Mouse (Mus musculus) thymus, postnatal 10 days (tissue): ENCODE measurements at regions not wholly inside any gene's neighbourhood (a gene's known extent, or its start where the extent isn't known, plus 50 kb on each side); places are given as distances from the start of the nearest gene placed in this dataset.
A peak's percentile ranks its signal among the peaks of the same experiment; 100 is the strongest.

Experiments
- DNase-seq, 2 experiments: peaks; one replicate each; pipeline ENCODE4 v3.0.0; 2021; ENCODE audit warnings: low spot score in 2 of 2

DNA sequence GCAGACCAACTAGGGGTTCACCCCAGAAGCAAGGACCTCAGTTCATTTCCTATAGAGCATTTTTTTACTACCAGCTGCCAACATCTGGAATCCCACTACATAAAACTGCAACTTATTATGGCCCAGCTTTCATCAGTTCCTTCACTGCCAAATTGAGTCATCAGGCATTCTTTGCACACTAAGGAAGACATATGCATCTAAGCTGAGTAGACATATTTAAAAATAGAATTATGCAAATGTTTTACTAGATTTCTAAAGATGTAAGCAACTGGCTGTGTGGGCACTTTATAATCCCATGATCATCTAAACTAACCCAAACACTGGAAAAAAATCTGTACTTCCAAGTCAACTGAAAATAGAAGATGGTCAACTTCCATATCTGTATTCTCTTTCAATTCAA lies 415.9 kb upstream of the Rarb start:
- no peak for DNase-seq

GRCm38 (mm10) chr14:17211502-17211901 lies 392.5 kb upstream of the Rarb start:
- DNase-seq, result no peak

DNA sequence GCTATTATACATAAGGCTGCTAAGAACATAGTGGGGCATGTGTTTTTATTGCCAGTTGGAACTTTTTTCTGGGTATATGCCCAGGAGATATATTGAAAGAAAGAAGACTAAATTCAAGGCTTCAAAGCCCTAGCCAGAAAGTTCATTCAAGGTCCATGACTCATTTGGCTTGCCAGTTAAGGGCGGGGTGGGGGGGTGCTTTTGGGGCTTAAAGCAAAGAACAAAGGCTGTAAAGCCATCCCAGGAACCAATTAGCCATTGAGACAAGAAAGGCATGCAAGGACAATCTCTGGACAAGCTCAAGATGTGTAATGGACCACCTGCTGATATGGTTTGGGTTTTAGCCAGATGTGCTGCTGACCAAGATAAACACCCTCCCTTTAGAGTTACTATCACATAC lies 386.7 kb upstream of the Rarb start:
- no peak for DNase-seq

GRCm38 (mm10) chr14:17203251-17204015 lies 384.5 kb upstream of the Rarb start:
- DNase-seq, result no peak

DNA sequence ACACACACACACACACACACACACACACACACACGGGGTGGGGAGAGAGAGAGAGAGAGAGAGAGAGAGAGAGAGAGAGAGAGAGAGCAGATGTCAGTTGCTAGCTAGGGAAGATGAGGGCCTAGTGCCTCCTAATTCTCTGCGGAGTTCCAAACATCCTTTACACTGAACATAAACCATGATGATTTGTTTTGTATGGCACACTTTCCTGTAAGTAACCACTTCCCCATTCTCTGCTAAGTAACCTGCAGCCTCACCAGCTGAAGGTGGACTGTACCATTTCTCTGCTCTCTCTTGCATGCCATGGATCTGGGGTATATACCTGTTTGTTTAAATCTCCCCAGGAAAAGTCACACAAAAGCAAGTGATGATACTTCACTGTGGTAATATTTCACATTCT lies 374.0 kb upstream of the Rarb start:
- no peak for DNase-seq

DNA sequence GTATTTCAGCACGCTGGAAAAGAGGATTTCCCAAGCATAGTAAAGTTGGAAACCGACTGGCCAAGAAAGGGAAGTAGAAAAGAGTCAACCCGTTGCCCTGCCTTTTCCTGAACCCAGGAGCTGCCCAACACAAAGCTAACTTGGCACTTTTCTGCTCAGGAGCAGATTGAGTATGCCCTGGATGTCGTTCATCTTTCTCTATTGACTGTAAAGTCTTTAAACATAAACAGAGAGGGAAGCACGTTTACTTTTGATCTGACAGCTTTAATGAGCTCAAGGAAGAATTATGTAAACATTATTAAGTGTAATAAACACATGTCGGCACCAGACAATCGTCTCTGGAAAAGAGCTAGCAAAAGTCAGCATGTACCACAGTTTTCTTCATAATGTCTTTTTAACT lies 354.3 kb upstream of the Rarb start:
- no peak for DNase-seq

GRCm38 (mm10) chr14:17172330-17173110 lies 353.6 kb upstream of the Rarb start:
- peak in 1 of 2 experiments; percentile 15 for DNase-seq

GRCm38 (mm10) chr14:17171896-17172295 lies 352.9 kb upstream of the Rarb start:
- DNase-seq, result no peak

DNA sequence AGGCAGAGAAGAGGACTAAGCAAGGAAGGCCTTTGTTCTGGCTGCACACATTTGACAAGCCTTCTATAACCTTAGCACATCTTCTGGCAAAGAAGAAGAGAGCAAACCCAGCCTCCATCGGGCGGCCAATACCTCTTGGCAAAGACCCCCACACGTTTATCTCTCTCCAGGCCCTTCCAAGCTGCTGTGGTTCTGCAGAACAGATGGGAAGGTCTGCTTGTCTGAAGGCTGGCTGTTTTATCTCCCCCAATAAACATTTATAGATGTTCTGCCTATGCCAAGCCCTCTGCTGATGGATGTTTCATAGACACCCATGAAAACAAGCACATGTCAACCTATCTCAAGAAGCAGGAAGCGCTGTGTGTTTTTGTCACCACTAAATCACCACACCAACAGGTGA lies 339.4 kb upstream of the Rarb start:
- DNase-seq, result no peak

DNA sequence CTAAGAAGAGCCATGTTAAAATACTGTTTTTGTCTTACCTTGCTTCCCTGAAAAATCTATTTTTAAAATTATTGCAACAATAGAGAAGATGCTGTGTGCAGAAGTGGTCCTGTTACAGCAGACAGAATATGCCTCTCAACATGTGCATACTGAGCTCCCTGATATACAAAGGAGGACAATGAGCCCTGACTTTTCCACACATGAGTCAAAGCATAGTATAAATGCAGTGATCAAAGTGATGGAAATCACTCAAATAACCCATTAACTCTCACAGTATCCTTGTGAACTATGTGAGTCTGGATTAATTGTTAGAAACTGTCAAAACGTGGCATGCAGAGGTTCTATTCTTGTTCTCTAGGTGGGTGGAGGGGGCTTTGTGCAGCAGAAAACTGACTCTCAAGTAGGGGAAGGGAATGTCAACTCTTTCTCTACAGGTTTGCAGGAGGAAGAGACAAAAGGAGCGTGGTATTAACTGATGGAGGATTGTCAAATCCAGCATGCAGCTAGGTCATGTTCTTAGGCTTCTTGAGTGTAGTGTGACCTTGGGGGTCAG lies 337.5 kb upstream of the Rarb start:
- DNase-seq, result no peak

DNA sequence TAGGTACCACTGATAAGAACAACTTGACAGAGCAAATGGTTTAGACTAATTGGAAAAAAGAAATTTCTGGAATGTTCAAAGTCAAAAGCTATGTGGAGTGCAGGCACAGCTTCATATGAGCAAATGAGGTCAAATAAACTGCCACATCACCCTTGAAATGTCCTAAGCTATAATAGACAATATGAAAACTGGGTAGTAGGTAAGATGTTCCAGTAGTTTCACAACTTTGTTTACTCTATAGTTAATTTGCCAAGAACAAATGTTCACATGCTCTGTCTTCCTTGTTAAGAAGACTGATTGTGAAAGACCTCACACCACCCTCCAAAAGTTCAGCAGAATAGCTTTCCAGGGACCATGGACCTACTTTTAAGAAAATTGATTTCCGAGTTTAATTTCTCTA lies 301.7 kb upstream of the Rarb start:
- no peak for DNase-seq

DNA sequence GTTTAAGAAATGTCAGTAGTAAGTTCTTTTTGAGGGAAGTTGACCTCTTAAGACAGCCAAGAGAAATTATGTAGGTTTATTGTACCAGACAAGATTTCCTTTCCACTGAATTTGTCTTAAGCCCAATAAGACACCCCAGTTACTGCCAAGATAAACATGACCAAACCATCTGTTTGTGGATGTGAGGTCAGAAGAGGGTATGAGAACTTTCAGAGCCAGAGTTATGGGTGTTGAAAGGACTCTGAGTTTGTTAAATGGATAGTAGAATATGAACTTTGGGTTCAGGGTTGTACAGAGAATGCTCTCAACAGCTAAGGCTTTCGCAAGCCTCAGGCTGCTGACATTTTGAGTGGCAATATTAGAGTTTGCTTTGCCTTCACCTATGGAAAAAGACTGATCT lies 287.7 kb upstream of the Rarb start:
- no peak for DNase-seq

GRCm38 (mm10) chr14:17102486-17102885 lies 283.5 kb upstream of the Rarb start:
- DNase-seq, result no peak

GRCm38 (mm10) chr14:17090573-17090937 lies 271.6 kb upstream of the Rarb start:
- DNase-seq, result no peak

- no peak for DNase-seq
These were observed 270.9 kb upstream of the Rarb start for GRCm38 (mm10) chr14:17089640-17090572.

DNA sequence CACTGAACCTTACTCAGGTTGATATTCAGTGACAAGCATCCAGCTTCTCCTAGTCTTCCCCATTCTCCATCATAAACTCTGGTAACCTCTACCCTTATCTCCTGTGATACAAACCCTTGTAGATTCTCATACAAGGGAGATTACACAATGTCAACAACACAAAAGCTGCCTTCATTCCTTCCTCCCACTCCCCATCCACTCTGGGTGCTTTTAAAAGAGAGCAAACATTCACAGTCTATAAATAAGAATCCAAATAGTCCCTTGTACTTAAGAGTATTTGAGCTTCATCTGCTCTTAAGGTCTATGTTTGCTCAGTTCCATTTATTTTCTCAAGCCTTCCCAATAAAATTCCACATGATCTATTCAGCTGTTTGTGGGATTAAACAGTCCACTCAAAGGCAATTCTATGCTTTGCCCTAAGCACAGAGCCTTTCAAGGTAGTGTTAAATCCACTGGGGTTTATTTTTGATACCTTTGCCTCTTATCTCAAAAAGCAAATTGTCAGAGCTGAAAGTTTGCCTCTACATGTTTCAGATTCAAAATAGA lies 270.2 kb upstream of the Rarb start:
- DNase-seq, result no peak

GRCm38 (mm10) chr14:17087828-17088227 lies 268.9 kb upstream of the Rarb start:
- no peak for DNase-seq

GRCm38 (mm10) chr14:17083907-17084306 lies 265.0 kb upstream of the Rarb start:
- no peak for DNase-seq

- no peak for DNase-seq
These were observed 262.9 kb upstream of the Rarb start for GRCm38 (mm10) chr14:17081904-17082303.

DNA sequence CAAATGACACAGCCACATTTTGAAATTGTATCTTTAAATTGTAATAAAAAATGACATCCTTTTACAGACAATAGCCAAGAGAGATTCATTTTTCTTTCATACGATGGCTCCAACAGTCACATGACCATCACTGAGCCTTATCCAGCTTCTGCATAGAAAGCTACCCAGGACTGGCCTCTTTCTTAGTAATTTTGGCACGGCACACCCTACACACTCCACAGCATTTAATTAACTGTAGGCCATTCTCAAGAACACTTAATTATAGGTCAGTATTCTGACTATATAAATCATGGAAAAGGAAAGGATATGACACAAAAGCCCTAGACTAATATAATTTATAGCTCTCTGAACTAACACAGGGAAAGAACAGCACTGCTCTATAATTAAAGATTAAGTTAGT lies 260.6 kb upstream of the Rarb start:
- DNase-seq, result no peak

GRCm38 (mm10) chr14:17061358-17061757 lies 242.4 kb upstream of the Rarb start:
- no peak for DNase-seq

GRCm38 (mm10) chr14:17058438-17058837 lies 239.5 kb upstream of the Rarb start:
- DNase-seq, result no peak
